ENCODE assay signal across 29 mouse cellular contexts in the genomic region with DNA sequence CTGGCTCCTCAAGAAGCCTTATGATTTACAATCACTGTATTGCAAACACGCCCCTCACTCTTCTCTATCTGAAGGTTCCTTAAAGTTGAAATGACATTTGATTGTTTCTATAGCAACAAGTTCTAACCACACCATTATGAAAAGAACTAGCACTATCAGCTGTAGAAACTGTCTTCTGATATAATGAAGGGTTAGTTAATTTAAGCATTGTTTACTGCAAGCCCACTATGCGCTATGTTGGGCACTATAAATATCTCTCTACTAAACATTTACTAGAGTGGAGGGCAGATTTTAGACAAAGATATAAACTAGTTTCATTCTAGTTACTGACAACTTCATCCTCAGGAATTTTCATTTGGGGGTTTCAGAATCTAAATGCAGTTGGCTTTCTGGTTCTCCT.
"Had no signal": no experiment of that assay in that cellular context is flagged by ENCODE, and none has a peak within 500 bp of the region (broad histone marks: within the 10 kb centered on the region; RNA-seq: fewer than 3 reads in every experiment).

No protein-coding gene starts in this region.

- H3K9me3 ChIP-seq: heart, embryonic 12.5 days; heart, embryonic 13.5 days; heart, embryonic 15.5 days; hindbrain, embryonic 10.5 days; hindbrain, embryonic 12.5 days; hindbrain, embryonic 13.5 days; hindbrain, embryonic 15.5 days; intestine, embryonic 15.5 days; kidney, embryonic 15.5 days had no signal

- H3K4me1 ChIP-seq: heart, embryonic 12.5 days; heart, embryonic 13.5 days; heart, embryonic 15.5 days; hindbrain, embryonic 10.5 days; hindbrain, embryonic 12.5 days; hindbrain, embryonic 13.5 days; hindbrain, embryonic 15.5 days; intestine, embryonic 15.5 days had no signal

- H3K9ac ChIP-seq: heart, embryonic 12.5 days; heart, embryonic 13.5 days; heart, embryonic 15.5 days; hindbrain, embryonic 12.5 days; hindbrain, embryonic 13.5 days; hindbrain, embryonic 14.5 days; hindbrain, embryonic 15.5 days; intestine, embryonic 15.5 days; kidney, embryonic 15.5 days had no signal

- DNase-seq: heart, postnatal 14 days; heart, postnatal 36 days; kidney, adult 11 months; kidney, adult 18-20 months; kidney, adult 2 months; kidney, adult 8-10 months; kidney, adult 9 months; kidney, postnatal 10 days; kidney, postnatal 14 days; kidney, postnatal 25 days; kidney, postnatal 36 days; kidney, postnatal 4 days; layer of hippocampus, adult 9-11 months; layer of hippocampus, postnatal 36 days had no signal

- H3K36me3 ChIP-seq: heart, embryonic 12.5 days; heart, embryonic 13.5 days; heart, embryonic 15.5 days; hindbrain, embryonic 10.5 days; hindbrain, embryonic 12.5 days; hindbrain, embryonic 13.5 days; hindbrain, embryonic 15.5 days; intestine, embryonic 15.5 days; kidney, embryonic 15.5 days had no signal

- H3K4me2 ChIP-seq: heart, embryonic 11.5 days; heart, embryonic 12.5 days; heart, embryonic 13.5 days; heart, embryonic 15.5 days; hindbrain, embryonic 12.5 days; hindbrain, embryonic 13.5 days; hindbrain, embryonic 14.5 days; hindbrain, embryonic 15.5 days; intestine, embryonic 15.5 days; kidney, embryonic 15.5 days had no signal

- H3K27me3 ChIP-seq: heart, embryonic 12.5 days; heart, embryonic 13.5 days; heart, embryonic 15.5 days; hindbrain, embryonic 12.5 days; hindbrain, embryonic 13.5 days; hindbrain, embryonic 15.5 days; intestine, embryonic 15.5 days; kidney, embryonic 15.5 days had no signal

- H3K4me3 ChIP-seq: heart, embryonic 12.5 days; heart, embryonic 13.5 days; heart, embryonic 15.5 days; hindbrain, embryonic 10.5 days; hindbrain, embryonic 12.5 days; hindbrain, embryonic 13.5 days; hindbrain, embryonic 15.5 days; intestine, embryonic 15.5 days; kidney, embryonic 15.5 days; layer of hippocampus, adult 2 months; left cerebral cortex, adult 2 months had no signal

- H3K27ac ChIP-seq: heart, embryonic 13.5 days; heart, embryonic 15.5 days; hindbrain, embryonic 10.5 days; hindbrain, embryonic 12.5 days; hindbrain, embryonic 13.5 days; hindbrain, embryonic 14.5 days; hindbrain, embryonic 15.5 days; hindbrain, postnatal 0 days; intestine, embryonic 15.5 days; kidney, embryonic 15.5 days; kidney, postnatal 0 days; layer of hippocampus, adult 2 months; left cerebral cortex, adult 2 months had no signal
